Mouse (Mus musculus) layer of hippocampus, postnatal 25 days (tissue): ENCODE measurements at regions not wholly inside any gene's neighbourhood (a gene's known extent, or its start where the extent isn't known, plus 50 kb on each side); places are given as distances from the start of the nearest gene placed in this dataset.
"Not testable (repeated sequence)": the region's sequence is repeated elsewhere in the genome, so short reads cannot be mapped to it uniquely, and the experiment has no call there.

Experiments used
- DNase-seq, 2 experiments: peaks; one replicate each; pipeline ENCODE4 v3.0.0; 2022; ENCODE audit warnings: mixed read lengths in 2 of 2, low spot score in 1 of 2; ENCODE audit errors: extremely low spot score in 1 of 2

- no peak for DNase-seq
These were observed 475.5 kb upstream of the Smim15 start for GRCm38 (mm10) chr13:107568701-107569121.

- DNase-seq: no peak
These were observed 481.8 kb upstream of the Smim15 start for GRCm38 (mm10) chr13:107562463-107562862.

- DNase-seq: no peak
These were observed 482.7 kb upstream of the Smim15 start for GRCm38 (mm10) chr13:107561529-107561928.

- no peak for DNase-seq
These were observed 488.3 kb upstream of the Smim15 start for GRCm38 (mm10) chr13:107555958-107556357.

- DNase-seq: no peak
These were observed 490.2 kb upstream of the Smim15 start for GRCm38 (mm10) chr13:107554091-107554490.

GRCm38 (mm10) chr13:107552165-107552564 is 492.1 kb upstream of the Smim15 start:
- no peak for DNase-seq

GRCm38 (mm10) chr13:107549995-107550394 is 494.3 kb upstream of the Smim15 start:
- DNase-seq: not testable (repeated sequence)

- no peak for DNase-seq
These were observed 497.2 kb upstream of the Smim15 start for GRCm38 (mm10) chr13:107547073-107547472.

- DNase-seq: no peak
These were observed 497.9 kb upstream of the Smim15 start for GRCm38 (mm10) chr13:107546181-107546900.

- no peak for DNase-seq
These were observed 502.7 kb upstream of the Smim15 start for GRCm38 (mm10) chr13:107541635-107541955.

GRCm38 (mm10) chr13:107540784-107541634 is 503.2 kb upstream of the Smim15 start:
- peak; percentile 7 to 18 for DNase-seq

GRCm38 (mm10) chr13:107540305-107540704 is 503.9 kb upstream of the Smim15 start:
- DNase-seq: no peak

- DNase-seq: no peak
These were observed 504.4 kb upstream of the Smim15 start for GRCm38 (mm10) chr13:107539867-107540266.

- no peak for DNase-seq
These were observed 504.9 kb upstream of the Smim15 start for GRCm38 (mm10) chr13:107539326-107539725.

GRCm38 (mm10) chr13:107535213-107535612 is 509.0 kb upstream of the Smim15 start:
- no peak for DNase-seq

- no peak for DNase-seq
These were observed 510.9 kb upstream of the Smim15 start for GRCm38 (mm10) chr13:107533323-107533722.

- no peak for DNase-seq
These were observed 509.6 kb upstream of the Kif2a start for GRCm38 (mm10) chr13:107531528-107531927.

GRCm38 (mm10) chr13:107531026-107531425 is 509.1 kb upstream of the Kif2a start:
- no peak for DNase-seq

- DNase-seq: no peak
These were observed 508.5 kb upstream of the Kif2a start for GRCm38 (mm10) chr13:107530392-107530791.

GRCm38 (mm10) chr13:107528724-107529456 is 507.0 kb upstream of the Kif2a start:
- DNase-seq: no peak

GRCm38 (mm10) chr13:107522942-107523341 is 501.0 kb upstream of the Kif2a start:
- DNase-seq: no peak
